Mouse (Mus musculus): ENCODE data around the gene Olfr1331.
"Not testable (repeated sequence)": the region's sequence is repeated elsewhere in the genome, so short reads cannot be mapped to it uniquely, and the experiment has no call there.

GRCm38 (mm10) chr4:118917365-118917764 lies 52.9 kb downstream of the Olfr1331 start, which contains the start of gene Olfr1329:
- TF ChIP-seq CHD2, ZNF384 (IDR thresholded peaks at IDR 0.05; ENCODE audit: low read depth, low read length): not testable (repeated sequence)

All from ES-E14 (cell line).